Mouse (Mus musculus) right cerebral cortex, postnatal 10 days (tissue): ENCODE measurements around the gene Cox15.

Experiments used
- DNase-seq, 2 experiments: peaks; one replicate each; pipeline ENCODE4 v3.0.0; 2021; ENCODE audit warnings: low spot score in 2 of 2

Cox15 gene

DNA sequence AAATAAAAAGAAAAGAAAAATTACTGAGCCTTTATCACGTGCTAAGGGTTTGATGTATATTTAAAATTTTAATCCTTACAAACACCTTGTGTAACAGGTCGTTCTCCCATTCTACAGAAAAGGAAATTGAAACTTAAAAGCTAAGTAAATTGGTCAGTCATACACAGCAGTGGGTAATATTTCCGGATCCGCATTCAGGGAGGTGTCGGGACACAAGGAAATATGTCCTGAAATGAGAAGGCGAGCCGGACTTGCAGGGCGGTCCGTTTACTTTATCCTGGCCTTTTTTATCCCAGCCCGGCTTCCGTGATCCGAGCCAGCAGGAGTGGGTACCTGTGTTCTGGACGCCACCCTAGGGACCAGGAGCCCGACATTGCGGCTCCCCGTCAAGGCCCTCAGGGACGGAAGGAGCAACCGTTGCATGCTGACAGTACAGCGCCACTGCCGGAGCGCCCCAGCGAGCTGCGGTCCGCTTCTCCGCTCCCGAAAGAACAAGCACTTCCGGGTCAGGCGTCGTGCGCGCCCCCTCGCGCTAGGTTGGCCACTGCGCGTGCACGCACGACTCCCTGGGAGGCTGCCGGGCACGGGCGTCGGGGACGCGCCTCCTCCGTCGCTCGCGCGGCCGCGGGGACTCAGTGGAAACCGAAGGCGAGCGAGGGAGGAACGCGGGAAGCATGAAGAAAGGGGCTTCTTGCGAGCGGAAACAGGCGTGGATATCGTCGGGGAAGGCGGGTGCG, at the start of gene Cox15, which contains the start of gene Cutc:
Gene Cox15 (minus strand): TSS at position 512 of the 737 bp plus-strand sequence.
Gene Cutc (plus strand): TSS at position 508 of the 737 bp plus-strand sequence.
- DNase-seq = peak; percentile 97 to 98

DNA sequence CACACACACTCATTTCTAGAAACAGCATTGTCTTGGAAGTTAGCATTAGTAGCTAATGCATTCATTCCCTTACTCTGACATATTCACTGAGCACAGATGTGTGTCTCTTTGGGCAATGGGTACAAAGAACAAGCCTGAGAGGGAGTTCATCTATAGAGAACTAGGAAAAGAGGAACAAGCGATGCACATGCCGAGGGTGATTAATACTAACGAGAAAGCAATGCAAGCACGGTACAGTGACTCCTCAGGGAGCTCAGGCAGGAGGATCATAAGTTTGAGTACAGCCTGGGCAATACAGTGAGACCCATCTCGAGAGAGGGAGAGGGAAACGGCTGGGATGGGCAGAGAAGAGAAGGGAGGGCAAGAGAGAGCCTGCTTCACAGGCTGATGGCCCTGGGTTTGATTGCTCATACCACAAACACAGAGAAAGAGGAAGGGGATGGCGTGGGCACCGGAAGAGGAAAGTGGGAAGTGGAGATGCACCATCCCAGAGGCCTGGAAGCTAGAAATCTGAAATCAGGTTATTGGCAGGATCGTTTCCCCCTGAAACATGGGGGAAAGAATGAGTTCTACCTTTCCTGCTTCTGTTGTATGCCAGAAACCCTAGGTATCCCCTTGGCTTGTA, 48.7 kb upstream of the Cox15 start:
- DNase-seq = no peak

DNA sequence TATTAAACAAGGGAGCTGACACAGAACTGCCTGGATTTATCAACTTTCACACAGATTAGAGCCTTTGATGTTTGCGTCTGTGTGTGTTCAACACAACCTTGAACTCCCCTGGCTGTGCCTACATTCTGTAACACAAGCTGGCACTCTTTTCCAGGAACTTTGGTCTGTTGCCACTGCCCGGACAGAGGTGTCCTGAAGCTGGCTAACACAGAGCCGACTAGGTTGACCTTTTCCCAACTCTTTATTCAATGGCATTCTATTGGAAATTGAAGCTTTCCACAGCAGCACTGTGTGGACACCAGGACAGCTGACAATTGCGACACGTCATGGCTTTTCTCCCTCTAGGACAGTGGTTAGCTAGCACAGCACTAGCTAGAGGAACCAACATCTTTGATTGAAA, 44.4 kb upstream of the Cox15 start:
- DNase-seq = no peak

DNA sequence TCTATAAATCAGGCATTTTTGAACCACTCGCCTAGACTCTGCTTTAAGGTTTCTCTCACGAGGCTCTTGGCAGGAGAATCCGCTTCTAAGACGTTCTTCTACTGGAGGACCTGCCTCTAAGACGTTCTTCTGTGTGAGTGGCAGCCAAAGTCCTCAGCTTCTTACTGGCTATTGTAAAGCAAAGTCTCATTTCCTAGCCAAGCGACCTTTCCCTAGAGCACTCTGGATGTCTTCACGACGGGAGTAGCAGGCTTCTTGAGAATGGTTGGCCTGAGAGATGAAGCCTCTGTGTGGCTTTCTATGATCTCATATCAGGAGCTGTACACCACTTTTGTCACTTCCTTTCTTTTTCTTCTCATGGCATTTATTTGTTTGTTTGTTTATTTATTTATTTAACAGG, 42.7 kb upstream of the Cox15 start:
- DNase-seq = no peak

DNA sequence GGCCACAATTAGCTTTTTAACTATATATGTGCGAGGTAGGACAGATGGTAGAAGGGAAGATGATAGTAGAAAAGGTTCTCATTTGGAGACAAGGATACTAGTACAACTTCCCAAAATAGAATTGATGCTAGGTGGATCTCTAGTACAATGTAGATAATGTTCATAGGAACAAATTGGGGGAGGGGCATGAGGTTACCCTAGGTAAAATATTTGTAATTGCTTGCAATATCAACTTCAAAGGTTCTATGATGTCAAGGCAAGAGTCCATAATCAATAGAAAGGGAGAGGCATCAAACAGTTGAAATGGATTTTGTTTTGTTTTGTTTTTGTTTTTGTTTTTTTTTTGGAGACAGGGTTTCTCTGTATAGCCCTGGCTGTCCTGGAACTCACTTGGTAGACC, 41.2 kb upstream of the Cox15 start:
- DNase-seq = no peak

DNA sequence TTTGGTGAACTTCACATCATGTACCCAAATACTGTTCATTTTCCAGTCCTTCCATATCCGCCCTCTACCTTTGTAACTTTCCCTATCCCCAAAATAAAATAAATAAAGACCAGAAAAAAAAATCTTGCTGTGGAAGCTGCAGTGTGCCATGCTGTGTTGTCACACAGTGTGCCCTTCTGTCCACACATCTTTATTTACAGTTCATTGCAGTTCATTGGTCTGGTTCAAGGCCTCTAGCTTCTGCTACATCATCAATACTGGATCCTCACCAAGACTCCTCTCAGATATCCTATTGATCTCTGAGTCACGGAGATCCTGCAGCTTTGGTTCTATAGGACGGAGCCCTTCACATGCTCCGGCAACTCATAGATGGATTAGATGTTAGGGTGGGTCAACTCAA, 39.7 kb upstream of the Cox15 start:
- no peak for DNase-seq

DNA sequence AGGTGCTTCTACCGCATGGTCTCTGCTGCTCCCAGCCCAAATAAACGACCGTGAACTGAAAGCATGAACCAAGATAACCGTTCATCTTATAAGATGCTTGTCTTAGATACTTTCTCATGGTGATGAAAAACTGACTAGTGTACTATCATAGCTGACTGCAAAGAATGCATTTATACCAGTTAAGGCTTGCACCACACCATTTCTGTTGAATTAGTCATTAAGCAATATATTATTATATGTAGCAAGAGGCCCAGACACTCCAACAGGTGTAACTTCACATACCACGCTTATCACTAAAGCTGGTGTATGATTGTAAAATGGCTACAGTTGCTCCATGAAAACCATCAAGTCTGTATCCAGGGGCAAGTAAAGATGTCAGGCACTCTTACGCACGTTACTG, 37.0 kb upstream of the Cox15 start:
- DNase-seq = no peak

DNA sequence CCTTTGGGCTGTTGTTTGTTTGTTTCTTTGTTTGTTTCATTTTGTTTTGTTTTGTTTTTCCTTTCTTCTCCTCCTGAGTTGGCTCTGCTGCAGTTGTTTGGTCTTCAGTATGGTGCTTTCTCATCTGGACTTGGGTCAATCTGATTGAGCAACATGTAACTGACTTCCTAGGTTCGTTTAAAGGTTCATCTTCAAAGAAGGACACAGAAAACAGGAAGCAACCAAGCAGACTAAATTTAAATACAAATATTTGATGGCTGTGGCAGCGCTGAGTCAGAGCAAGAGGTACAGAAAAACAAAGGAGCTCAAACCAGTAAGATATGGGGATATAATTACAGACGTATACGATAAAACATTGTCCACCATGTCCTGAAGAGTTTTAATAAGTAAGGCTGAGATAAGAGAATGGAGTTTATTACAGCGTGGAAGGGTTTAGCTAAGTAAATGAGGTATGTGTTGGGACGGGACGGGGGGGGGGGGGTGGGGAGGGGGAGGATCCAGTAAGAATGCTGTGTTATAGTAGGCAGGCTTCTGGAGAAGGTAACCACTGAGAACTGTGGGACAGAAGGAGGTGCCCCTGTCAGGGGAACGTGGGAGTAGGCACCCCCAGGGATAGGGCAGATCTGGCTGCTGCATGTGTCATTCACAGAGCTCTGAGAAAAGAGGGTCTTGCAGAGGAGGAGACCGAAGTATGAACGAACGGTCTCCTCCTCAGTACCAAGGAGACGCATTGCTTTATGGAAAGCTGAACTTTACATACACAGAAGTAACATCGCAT, 33.6 kb upstream of the Cox15 start:
- no peak for DNase-seq

DNA sequence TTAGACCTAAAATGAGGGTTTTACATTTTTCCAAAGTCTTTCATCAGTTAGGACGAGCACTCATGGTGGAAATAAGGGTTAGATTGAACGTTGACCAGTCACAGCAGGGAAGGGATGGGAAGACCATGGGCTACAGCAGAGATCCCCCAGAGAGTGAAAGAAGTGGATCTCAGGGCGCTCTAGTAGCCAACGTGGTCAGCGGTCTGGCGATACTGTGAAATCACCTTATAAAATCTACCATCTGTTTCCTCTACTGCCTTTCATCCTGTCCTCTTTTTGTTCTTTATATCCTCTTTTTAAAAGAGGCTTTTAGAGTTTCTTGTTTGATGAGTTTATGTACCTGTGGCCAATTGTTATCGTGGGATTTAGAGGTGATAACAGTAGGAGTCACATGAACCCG, 32.0 kb upstream of the Cox15 start:
- no peak for DNase-seq

DNA sequence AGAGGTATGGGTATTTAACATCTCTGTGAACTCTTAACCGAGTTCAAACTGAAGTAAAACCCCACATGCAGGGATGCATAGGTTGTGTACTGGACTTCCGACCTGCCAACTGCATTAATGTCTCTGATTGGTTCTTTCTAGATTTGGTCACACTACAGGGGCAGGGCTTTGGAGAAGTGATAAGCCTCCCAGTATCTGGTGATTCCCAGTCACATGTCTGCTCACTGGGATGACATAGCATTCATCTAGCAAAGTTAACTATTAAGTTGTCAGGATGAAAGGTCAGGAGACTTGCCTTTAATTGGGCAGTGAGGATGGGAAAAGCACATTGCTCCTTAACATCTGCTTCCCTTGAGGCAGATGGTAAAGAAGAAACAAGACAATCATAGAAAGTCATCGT, 29.2 kb upstream of the Cox15 start, which contains the start of gene Abcc2:
Gene Abcc2 (plus strand): TSS at position 213 of the 400 bp plus-strand sequence.
- no peak for DNase-seq

DNA sequence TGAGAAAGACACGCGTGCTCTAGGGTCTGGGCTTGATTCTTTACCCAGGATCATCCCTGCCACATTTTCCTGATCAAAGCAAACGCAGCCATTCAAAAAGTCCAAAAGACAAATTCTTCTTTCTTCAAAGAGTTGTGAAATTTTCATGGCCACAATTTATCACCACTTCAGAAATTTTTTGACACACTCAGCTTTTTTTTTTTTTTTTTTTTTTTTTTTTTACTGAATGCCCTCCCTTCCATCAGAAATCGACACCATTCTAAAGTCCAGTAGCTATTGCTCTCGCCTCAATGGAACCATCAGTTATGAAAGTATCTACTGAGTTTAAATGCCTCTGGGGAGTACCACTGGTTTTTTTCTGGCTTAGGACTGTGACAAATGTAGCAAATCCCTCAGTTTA, 27.6 kb upstream of the Cox15 start:
- no peak for DNase-seq

DNA sequence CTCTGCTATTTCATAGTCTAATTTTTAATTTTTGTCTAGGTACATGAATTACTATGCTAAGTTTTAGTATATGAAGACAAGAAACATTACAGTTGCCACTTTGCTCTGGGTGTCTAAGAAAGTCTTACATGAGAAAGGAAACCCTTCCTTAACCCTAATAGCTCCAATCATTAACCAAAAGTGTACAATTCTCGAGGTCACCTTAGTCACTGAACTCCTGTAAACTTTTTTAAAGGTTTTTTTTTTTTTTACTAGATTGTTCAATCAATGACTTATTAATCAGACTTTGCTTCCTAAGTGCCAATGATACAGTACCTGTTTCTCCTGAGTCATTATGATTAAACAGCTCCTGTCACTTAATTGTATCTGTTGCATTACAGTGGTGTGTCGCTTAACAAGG, 24.5 kb upstream of the Cox15 start:
- no peak for DNase-seq

DNA sequence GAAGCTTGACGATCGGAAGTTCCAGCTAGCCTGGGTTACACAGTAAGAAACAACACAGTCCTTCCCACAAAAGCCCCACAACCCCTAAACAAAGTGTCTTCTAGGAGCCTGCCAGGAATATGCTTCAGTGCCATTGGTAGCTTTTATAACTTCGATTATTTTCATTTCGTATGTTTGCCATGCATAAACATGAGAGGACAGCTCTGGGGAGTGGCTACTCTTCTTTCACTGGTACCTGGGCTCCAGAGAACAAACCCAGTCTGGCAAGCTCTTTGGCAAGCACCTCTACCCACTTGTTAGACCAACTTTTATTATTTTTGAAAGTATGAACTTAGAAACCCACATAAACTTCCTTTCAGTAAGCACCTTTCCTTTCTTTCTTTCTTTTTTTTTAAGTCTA, 23.8 kb upstream of the Cox15 start:
- no peak for DNase-seq

DNA sequence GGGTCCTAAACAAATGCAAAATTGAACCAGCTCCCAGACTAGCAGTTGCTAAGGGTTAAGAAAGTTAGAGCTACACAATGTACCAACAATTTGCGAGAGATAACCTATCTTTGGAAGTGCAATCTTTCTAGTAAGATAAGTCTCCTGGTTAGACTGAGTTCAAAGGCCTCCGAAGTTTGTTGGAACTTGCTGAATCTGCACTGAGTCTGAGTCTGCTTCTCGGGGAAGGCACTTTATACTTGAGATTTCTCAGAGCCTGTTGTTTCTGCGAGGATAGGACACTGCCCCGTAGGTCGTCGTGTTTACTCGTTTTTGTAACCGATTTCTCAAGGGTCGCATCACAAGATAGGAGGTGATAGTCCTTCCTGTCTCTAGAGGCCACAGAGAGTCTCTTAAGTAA, 22.6 kb upstream of the Cox15 start:
- DNase-seq = no peak

DNA sequence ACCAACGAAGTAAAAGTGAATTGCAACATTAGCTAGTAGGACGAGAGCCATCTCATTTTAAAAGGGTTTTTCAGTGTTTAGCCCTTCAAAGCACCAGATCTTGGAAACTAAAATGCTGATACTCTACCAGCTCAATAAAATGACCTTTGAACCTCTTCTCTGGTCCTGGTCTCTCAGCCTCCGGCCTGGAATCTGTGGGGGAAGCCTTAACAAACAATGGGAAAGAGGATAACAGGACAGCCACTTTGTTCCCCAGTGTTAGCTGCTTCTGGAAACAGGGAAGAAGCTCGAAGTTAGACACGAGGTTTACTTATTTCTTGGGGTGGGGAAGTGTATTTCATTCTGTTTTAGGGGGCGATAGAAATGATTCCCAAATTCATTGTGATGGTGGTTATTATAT, 19.5 kb upstream of the Cox15 start:
- DNase-seq = no peak

DNA sequence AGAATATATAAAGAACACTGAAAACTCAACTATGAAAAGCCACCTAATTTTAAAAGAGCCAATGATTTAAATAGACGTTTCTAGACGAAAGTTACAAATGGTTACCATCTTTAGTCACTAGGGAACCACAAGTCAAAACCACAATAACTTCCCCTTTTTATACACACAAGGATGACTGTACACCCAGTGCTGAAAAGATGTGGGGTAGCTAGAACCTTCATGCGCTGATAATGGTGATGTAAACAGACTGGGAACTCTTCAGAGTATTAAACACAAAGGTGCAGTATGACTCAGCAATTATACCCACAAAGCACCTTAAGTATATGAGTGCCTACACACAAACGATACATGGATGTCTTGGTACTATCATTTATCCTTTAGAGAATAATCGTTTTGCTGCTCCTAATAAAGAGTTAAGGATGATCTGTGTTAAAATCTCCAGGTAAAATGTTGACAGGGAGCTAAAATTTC, 18.7 kb upstream of the Cox15 start:
- no peak for DNase-seq

DNA sequence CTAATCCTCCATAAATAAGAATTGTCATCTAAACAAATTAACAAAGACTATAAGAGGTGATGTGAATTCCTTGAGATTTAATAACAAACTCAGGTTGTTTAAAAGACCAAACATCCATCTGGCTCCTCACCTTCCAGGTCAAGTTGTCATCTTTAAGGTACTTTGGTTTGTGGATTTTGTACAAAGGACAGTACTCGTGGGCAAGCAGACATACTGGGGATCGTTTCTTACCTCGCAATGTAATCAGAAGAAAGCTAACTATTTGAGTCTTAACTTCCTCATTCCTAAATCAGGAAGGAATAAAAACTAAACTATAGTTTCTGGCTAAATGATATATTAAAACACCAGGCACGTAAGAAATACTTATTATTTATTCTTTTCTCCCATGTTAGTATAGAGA, 17.8 kb upstream of the Cox15 start:
- no peak for DNase-seq

DNA sequence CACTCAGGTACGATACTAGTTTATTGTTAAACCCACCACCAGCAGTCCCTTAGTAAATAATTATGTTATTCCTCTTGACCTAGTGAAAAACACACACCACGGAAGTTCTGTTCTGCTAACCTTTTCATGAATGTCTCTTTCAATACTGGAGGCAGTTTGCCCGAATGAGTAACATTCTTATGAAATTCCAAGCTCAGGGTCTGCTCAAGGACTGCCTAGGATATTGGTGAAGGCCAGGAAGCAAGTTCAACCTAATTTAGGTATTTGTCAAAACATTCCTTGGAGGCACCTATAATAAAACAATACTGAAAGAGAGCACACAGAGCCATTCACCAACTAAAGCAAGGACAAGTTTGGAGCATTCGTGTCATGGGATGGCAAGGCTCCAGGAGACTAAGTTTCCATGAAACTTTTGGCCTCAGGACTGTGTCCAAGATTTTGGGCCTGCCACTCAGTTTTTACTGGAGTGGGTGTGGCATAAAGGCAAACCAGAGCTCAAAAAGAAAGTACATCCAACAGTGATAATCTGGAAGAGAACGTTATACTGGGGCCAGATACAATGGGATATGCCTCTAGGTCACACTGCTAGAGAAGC, 16.7 kb upstream of the Cox15 start:
- DNase-seq = no peak

DNA sequence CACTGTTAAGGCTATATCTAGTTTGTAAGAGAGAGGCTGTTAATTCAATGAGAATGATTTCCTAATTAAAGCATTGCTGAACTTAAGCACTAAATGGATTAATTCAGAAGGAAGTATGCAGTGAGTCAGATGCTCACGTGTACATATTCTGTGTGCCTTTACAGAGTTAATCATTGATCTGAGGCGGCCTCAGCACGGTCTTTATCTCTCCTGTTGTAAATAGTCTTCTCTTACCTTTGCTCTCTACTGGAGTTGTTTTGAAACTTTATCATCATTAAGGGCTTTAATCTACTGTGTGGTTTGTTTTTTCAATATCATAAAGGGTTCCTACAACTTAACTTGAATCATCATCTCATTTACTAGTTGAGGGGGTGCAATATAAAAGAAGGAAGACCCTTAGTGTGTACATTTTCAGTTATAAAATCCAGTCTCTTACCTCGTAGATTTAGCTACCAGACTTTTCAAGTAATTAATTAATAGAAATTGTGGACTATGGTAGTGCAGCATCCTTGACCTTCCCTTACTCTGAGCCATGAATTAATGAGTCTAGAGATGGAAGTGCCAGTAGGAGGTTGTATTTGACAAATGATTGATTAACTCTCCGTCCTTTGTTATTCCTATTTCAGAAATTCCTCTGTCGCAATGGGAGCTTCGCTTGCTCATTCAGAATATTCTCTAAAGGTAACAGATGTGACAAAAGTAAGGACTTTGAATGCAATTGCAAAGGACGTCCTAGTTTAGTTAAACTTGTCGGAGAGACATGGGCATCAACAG, 14.9 kb upstream of the Cox15 start:
- no peak for DNase-seq

DNA sequence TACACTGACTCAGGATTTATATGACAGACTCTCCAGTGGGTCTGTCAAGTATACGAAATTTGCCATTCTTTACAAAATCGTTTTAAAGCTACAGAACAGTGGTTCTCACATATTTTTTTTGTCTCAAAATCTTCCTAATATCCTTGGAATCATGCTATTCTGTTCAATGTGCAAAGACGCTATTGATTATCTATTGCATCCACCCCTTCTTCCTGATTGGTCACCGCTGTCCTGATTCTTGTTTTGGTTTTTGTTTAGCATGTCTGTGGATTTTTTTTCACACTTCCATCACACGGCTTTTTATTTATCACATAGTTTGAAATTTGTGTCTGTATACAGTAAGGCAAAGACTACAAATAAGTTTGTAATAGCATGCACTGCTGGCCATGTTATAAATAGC, 13.7 kb upstream of the Cox15 start:
- DNase-seq = no peak

DNA sequence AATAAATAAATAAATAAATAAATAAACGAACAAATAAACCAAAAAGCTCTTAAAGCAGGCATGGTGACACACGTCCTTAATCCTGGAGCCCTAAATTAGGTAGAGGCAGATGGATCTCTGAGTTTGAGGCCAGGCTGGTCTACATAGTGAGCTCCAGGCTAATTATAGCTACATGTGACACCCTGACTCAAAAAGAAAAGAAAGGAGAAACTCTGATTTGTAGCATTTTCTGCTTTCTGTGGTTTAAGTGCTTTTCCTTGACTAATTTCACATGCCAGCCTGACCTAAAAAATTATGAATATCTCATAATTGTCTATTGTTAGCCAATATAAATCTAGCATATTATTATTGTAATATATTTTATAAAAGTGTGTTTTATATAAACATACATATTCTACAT, 9.6 kb upstream of the Cox15 start:
- no peak for DNase-seq
